Mouse (Mus musculus): ENCODE measurements at regions not wholly inside any gene's neighbourhood (a gene's known extent, or its start where the extent isn't known, plus 50 kb on each side); places are given as distances from the start of the nearest gene placed in this dataset.

GRCm38 (mm10) chr19:54925888-54926287 lies 201.2 kb downstream of the Gpam start:
- H3K9me3 ChIP-seq, result no peaks in the 10 kb centered on the region
- H3K27me3 ChIP-seq, result no peaks in the 10 kb centered on the region
- no peaks in the 10 kb centered on the region for H3K36me3 ChIP-seq
- H3K27ac ChIP-seq, result no peak overlapping the region
- no peak overlapping the region for H3K4me2 ChIP-seq
- no peaks in the 10 kb centered on the region for H3K4me1 ChIP-seq
- WGBS, result 63% methylated on average over 4 of the region's 4 CpGs
- H3K9ac ChIP-seq, result no peak overlapping the region
- H3K4me3 ChIP-seq, result no peak overlapping the region
- no peak for ATAC-seq (ENCODE audit: insufficient number of reproducible peaks, low FRiP score, low TSS enrichment, low read depth)

- ATAC-seq (ENCODE audit: insufficient number of reproducible peaks, low FRiP score, low TSS enrichment, low read depth), result no peak
- 65% methylated on average over 6 of the region's 6 CpGs for WGBS
- Histone ChIP-seq H3K27me3 (no peaks in the 10 kb centered on the region), H3K9me3 (no peaks in the 10 kb centered on the region), H3K4me3 (no peak overlapping the region), H3K4me2 (no peak overlapping the region), H3K27ac (no peak overlapping the region), H3K4me1 (no peaks in the 10 kb centered on the region), H3K36me3 (no peaks in the 10 kb centered on the region), H3K9ac (no peak overlapping the region)
Observed at GRCm38 (mm10) chr19:54919597-54919996, 207.4 kb downstream of the Gpam start.

- Histone ChIP-seq H3K4me3 (no peak overlapping the region), H3K9ac (no peak overlapping the region), H3K4me1 (no peaks in the 10 kb centered on the region), H3K9me3 (no peaks in the 10 kb centered on the region), H3K27me3 (no peaks in the 10 kb centered on the region), H3K27ac (no peak overlapping the region), H3K36me3 (no peaks in the 10 kb centered on the region), H3K4me2 (no peak overlapping the region)
- 83% methylated on average over 5 of the region's 5 CpGs for WGBS
- no peak for ATAC-seq (ENCODE audit: insufficient number of reproducible peaks, low FRiP score, low TSS enrichment, low read depth)
Observed at GRCm38 (mm10) chr19:54893622-54894021, 233.4 kb downstream of the Gpam start.

GRCm38 (mm10) chr19:54867078-54867477 lies 260.0 kb downstream of the Gpam start:
- Histone ChIP-seq H3K36me3 (no peaks in the 10 kb centered on the region), H3K27me3 (no peaks in the 10 kb centered on the region), H3K4me2 (no peak overlapping the region), H3K27ac (no peak overlapping the region), H3K4me3 (no peak overlapping the region), H3K9ac (no peak overlapping the region), H3K9me3 (no peaks in the 10 kb centered on the region), H3K4me1 (no peaks in the 10 kb centered on the region)
- WGBS, result 88% methylated on average over 4 of the region's 4 CpGs
- no peak for ATAC-seq (ENCODE audit: insufficient number of reproducible peaks, low FRiP score, low TSS enrichment, low read depth)

- Histone ChIP-seq H3K9me3 (no peaks in the 10 kb centered on the region), H3K27me3 (no peaks in the 10 kb centered on the region), H3K36me3 (no peaks in the 10 kb centered on the region), H3K27ac (no peak overlapping the region), H3K9ac (no peak overlapping the region), H3K4me2 (no peak overlapping the region), H3K4me1 (no peaks in the 10 kb centered on the region), H3K4me3 (no peak overlapping the region)
- ATAC-seq (ENCODE audit: insufficient number of reproducible peaks, low FRiP score, low TSS enrichment, low read depth), result no peak
- 79% methylated on average over 2 of the region's 2 CpGs for WGBS
Observed at GRCm38 (mm10) chr19:54855190-54855589, 271.8 kb downstream of the Gpam start.

GRCm38 (mm10) chr19:54838231-54838630 lies 288.8 kb downstream of the Gpam start:
- no peaks in the 10 kb centered on the region for H3K4me1 ChIP-seq
- H3K9ac ChIP-seq, result no peak overlapping the region
- H3K4me2 ChIP-seq, result no peak overlapping the region
- no peaks in the 10 kb centered on the region for H3K27me3 ChIP-seq
- no peak for ATAC-seq (ENCODE audit: insufficient number of reproducible peaks, low FRiP score, low TSS enrichment, low read depth)
- H3K36me3 ChIP-seq, result no peaks in the 10 kb centered on the region
- no peak overlapping the region for H3K4me3 ChIP-seq
- no peak overlapping the region for H3K27ac ChIP-seq
- H3K9me3 ChIP-seq, result no peaks in the 10 kb centered on the region
- 64% methylated on average over 3 of the region's 3 CpGs for WGBS

- H3K9ac ChIP-seq, result no peak overlapping the region
- no peaks in the 10 kb centered on the region for H3K36me3 ChIP-seq
- H3K4me1 ChIP-seq, result no peaks in the 10 kb centered on the region
- H3K27ac ChIP-seq, result no peak overlapping the region
- no peak for ATAC-seq (ENCODE audit: insufficient number of reproducible peaks, low FRiP score, low TSS enrichment, low read depth)
- 92% methylated on average over 2 of the region's 2 CpGs for WGBS
- H3K4me2 ChIP-seq, result no peak overlapping the region
- no peak overlapping the region for H3K4me3 ChIP-seq
- no peaks in the 10 kb centered on the region for H3K9me3 ChIP-seq
- H3K27me3 ChIP-seq, result no peaks in the 10 kb centered on the region
Observed at GRCm38 (mm10) chr19:54836451-54836850, 290.6 kb downstream of the Gpam start.

- H3K9ac ChIP-seq, result no peak overlapping the region
- no peak for ATAC-seq (ENCODE audit: insufficient number of reproducible peaks, low FRiP score, low TSS enrichment, low read depth)
- no peaks in the 10 kb centered on the region for H3K27me3 ChIP-seq
- no peak overlapping the region for H3K4me3 ChIP-seq
- no peaks in the 10 kb centered on the region for H3K9me3 ChIP-seq
- no peaks in the 10 kb centered on the region for H3K36me3 ChIP-seq
- H3K4me1 ChIP-seq, result no peaks in the 10 kb centered on the region
- 71% methylated on average over 5 of the region's 5 CpGs for WGBS
- H3K27ac ChIP-seq, result no peak overlapping the region
- no peak overlapping the region for H3K4me2 ChIP-seq
Observed at GRCm38 (mm10) chr19:54822161-54822560, 304.9 kb downstream of the Gpam start.

- H3K36me3 ChIP-seq, result no peaks in the 10 kb centered on the region
- H3K9ac ChIP-seq, result no peak overlapping the region
- no peaks in the 10 kb centered on the region for H3K27me3 ChIP-seq
- no peak overlapping the region for H3K4me3 ChIP-seq
- ATAC-seq (ENCODE audit: insufficient number of reproducible peaks, low FRiP score, low TSS enrichment, low read depth), result no peak
- no peak overlapping the region for H3K27ac ChIP-seq
- 83% methylated on average over 4 of the region's 4 CpGs for WGBS
- no peaks in the 10 kb centered on the region for H3K4me1 ChIP-seq
- H3K4me2 ChIP-seq, result no peak overlapping the region
- H3K9me3 ChIP-seq, result no peaks in the 10 kb centered on the region
Observed at GRCm38 (mm10) chr19:54820587-54820986, 306.5 kb downstream of the Gpam start.

- no peak overlapping the region for H3K9ac ChIP-seq
- H3K36me3 ChIP-seq, result no peaks in the 10 kb centered on the region
- no peaks in the 10 kb centered on the region for H3K4me1 ChIP-seq
- H3K4me3 ChIP-seq, result no peak overlapping the region
- no peak for ATAC-seq (ENCODE audit: insufficient number of reproducible peaks, low FRiP score, low TSS enrichment, low read depth)
- H3K27me3 ChIP-seq, result no peaks in the 10 kb centered on the region
- H3K9me3 ChIP-seq, result no peaks in the 10 kb centered on the region
- no peak overlapping the region for H3K27ac ChIP-seq
- no peak overlapping the region for H3K4me2 ChIP-seq
- WGBS, result 78% methylated on average over 8 of the region's 8 CpGs
Observed at GRCm38 (mm10) chr19:54801123-54801742, 325.8 kb downstream of the Gpam start.

GRCm38 (mm10) chr19:54787171-54787570 lies 339.9 kb downstream of the Gpam start:
- H3K4me1 ChIP-seq, result no peaks in the 10 kb centered on the region
- H3K9ac ChIP-seq, result no peak overlapping the region
- 90% methylated on average over 3 of the region's 3 CpGs for WGBS

GRCm38 (mm10) chr19:54783729-54784128 lies 343.3 kb downstream of the Gpam start:
- no peak overlapping the region for H3K27ac ChIP-seq
- no peak overlapping the region for H3K4me3 ChIP-seq
- H3K9ac ChIP-seq, result no peak overlapping the region
- H3K4me1 ChIP-seq, result no peaks in the 10 kb centered on the region
- no peak overlapping the region for H3K4me2 ChIP-seq
- H3K36me3 ChIP-seq, result no peaks in the 10 kb centered on the region
- no peaks in the 10 kb centered on the region for H3K27me3 ChIP-seq
- WGBS, result 65% methylated on average over 1 of the region's 1 CpGs
- no peaks in the 10 kb centered on the region for H3K9me3 ChIP-seq
- ATAC-seq (ENCODE audit: insufficient number of reproducible peaks, low FRiP score, low TSS enrichment, low read depth), result no peak

More at GRCm38 (mm10) chr19:54787171-54787570, 339.9 kb downstream of the Gpam start:
- H3K4me2 ChIP-seq, result no peak overlapping the region
- no peaks in the 10 kb centered on the region for H3K27me3 ChIP-seq
- ATAC-seq (ENCODE audit: insufficient number of reproducible peaks, low FRiP score, low TSS enrichment, low read depth), result no peak
- no peak overlapping the region for H3K27ac ChIP-seq
- no peaks in the 10 kb centered on the region for H3K36me3 ChIP-seq
- H3K4me3 ChIP-seq, result no peak overlapping the region
- no peaks in the 10 kb centered on the region for H3K9me3 ChIP-seq

- no peaks in the 10 kb centered on the region for H3K4me1 ChIP-seq
- H3K36me3 ChIP-seq, result no peaks in the 10 kb centered on the region
- 22% methylated on average over 5 of the region's 5 CpGs for WGBS
- H3K9me3 ChIP-seq, result no peaks in the 10 kb centered on the region
- H3K4me3 ChIP-seq, result no peak overlapping the region
- H3K27me3 ChIP-seq, result no peaks in the 10 kb centered on the region
- peak; percentile 65; the same call in 1 of the 2 replicates for ATAC-seq (ENCODE audit: insufficient number of reproducible peaks, low FRiP score, low TSS enrichment, low read depth)
- no peak overlapping the region for H3K4me2 ChIP-seq
- H3K27ac ChIP-seq, result no peak overlapping the region
- no peak overlapping the region for H3K9ac ChIP-seq
Observed at GRCm38 (mm10) chr19:54757761-54758160, 369.3 kb downstream of the Gpam start.
